Mouse (Mus musculus) E14TG2a.4 (cell line): ENCODE measurements around the gene Haao.

Source experiments
- H3K27me3 ChIP-seq: 2 replicates; pipeline ENCODE4 v1.6.1; 2014; ENCODE audit warnings: low read length, control low read depth; ENCODE audit not compliant: insufficient read depth
- H3K36me3 ChIP-seq: 2 replicates; pipeline ENCODE4 v1.6.1; 2014; ENCODE audit warnings: low read length, control low read depth; ENCODE audit not compliant: insufficient read depth
- H3K4me1 ChIP-seq: replicated peaks from 2 replicates; pipeline ENCODE4 v1.6.1; 2014; ENCODE audit warnings: low read depth, low read length, control low read depth
- H3K4me3 ChIP-seq: replicated peaks from 2 replicates; pipeline ENCODE4 v1.5.1; 2014; ENCODE audit warnings: mild to moderate bottlenecking, low read length
- H3K9me3 ChIP-seq: 2 replicates; pipeline ENCODE4 v1.6.1; 2014; ENCODE audit warnings: low read length, control low read depth
- CTCF ChIP-seq: conservative IDR thresholded peaks from 2 replicates; pipeline ENCODE4 v1.5.1; 2014; ENCODE audit warnings: low read length
- NANOG ChIP-seq: IDR thresholded peaks from 2 replicates; pipeline ENCODE4 v1.6.1; 2014; ENCODE audit warnings: borderline replicate concordance, low read length, mixed read lengths
- POU5F1 ChIP-seq: IDR thresholded peaks from 2 replicates; pipeline ENCODE4 v1.6.1; 2014; ENCODE audit warnings: low read length, borderline replicate concordance

The Haao gene

DNA sequence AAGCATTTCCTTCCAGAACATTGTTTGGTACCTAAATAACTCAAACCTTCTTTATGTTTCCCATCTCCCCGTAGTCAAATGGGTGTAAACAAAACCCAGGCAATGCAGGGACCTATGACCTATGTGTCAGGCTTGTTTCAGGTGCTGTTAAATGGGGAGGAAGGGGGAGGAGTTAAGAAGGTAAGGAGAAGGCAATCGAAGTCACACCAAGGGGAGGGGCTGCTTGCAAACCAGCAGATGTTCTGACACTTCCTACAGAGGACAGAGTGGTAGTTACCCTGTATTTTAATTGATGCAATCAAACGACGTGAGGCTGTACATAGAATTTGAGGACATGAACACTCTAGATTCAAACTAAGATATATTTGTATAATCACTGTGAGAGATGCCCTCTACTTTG is 719 bp upstream of the Haao start:
- Histone ChIP-seq H3K27me3 (no peaks in the 10 kb centered on the region), H3K4me1 (peaks cover 48% of the 10 kb centered on the region), H3K36me3 (no peaks in the 10 kb centered on the region), H3K4me3 (no peak overlapping the region), H3K9me3 (no peaks in the 10 kb centered on the region)
- no peak for TF ChIP-seq CTCF
- no peak for TF ChIP-seq POU5F1
- no peak for TF ChIP-seq NANOG

DNA sequence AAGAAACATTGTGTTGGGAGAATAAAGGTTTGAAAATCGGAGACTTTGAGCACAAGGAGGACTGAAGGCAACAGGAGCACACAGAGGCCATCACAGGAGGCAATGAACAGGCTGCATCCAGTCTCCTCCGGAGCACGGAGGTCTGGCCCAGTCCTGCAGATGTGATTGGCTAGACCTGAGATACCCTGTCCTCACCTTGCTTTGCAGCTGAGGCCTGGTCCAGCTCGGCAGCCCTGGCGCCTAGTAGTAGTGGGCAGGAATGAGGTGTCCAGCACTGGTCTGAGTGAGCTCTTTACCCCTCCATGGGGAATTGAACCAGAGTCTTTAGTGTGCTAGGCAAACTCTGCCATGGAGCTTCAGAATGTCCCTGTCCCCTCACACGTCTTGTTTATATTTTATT is 663 bp downstream of the Haao start:
- H3K9me3 ChIP-seq: no peaks in the 10 kb centered on the region
- H3K4me3 ChIP-seq: 0 out of 2 replicates have a peak overlapping the region, but pooled peaks have one; percentile 26
- H3K36me3 ChIP-seq: no peaks in the 10 kb centered on the region
- no peak for TF ChIP-seq NANOG
- no peak for TF ChIP-seq CTCF
- H3K27me3 ChIP-seq: no peaks in the 10 kb centered on the region
- peaks cover 45% of the 10 kb centered on the region for H3K4me1 ChIP-seq

DNA sequence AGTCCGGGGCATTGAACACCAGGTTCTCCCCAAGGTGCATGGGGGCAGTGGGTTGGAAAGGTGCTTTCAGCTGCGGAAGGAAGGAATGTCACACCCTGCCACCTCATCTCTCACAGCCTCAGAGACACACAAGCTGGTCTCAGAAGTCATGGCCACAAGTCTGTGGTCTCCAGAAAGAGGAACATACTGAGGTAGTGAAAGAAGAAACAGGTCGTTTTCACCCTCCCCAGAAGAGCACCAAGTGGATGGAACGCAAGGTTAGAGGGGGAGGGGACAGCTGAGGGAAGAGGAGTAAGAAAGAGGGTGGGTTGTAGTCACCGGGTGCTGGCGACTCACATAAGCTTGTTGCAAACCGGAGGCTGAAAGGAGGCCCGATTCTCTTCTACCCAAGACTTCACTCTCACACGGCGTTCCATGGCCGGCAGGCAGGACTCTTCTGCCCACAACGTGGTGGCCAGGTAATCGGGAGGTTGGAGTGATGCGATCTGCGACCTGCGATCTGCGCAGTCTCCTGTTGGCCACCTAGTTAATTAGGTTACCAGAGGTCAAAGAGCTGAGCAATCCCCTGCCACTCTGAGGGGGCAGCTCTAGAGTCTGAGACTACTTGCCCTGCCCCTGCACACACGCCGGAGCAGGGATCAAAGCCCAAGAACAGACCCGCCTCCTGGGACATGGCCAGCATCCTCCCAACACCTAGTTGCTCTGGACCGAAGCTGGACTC is 1.3 kb downstream of the Haao start:
- TF ChIP-seq POU5F1 (no peak), CTCF (no peak), NANOG (no peak)

DNA sequence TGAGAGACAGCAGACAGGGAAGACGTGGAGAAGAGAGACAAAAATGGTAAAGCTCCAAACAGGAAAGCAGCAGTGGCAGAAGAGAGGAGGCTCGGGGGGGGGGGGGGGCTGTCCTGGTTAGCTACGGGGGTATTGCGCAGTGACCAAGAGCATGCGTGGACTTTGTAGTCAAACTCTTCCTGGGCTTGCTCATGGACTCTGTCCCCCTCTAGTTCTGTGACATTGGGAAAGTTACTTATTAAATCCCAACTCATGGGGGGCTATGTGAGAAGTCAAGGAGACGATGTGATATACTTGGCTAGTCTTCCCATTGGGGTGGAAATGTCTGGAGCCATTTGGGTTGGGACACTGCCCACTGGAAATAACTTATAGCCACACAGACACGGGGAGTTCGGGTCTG is 2.2 kb downstream of the Haao start:
- H3K36me3 ChIP-seq: no peaks in the 10 kb centered on the region
- peaks cover 45% of the 10 kb centered on the region for H3K4me1 ChIP-seq
- H3K4me3 ChIP-seq: no peak overlapping the region
- no peak for TF ChIP-seq NANOG
- no peak for TF ChIP-seq POU5F1
- TF ChIP-seq CTCF: no peak
- no peaks in the 10 kb centered on the region for H3K27me3 ChIP-seq
- no peaks in the 10 kb centered on the region for H3K9me3 ChIP-seq

More for the DNA sequence above, 1.3 kb downstream of the Haao start:
- H3K4me1 ChIP-seq: peaks cover 45% of the 10 kb centered on the region
- no peaks in the 10 kb centered on the region for H3K9me3 ChIP-seq
- peak overlapping the region; percentile 26; the same call in 1 of the 2 replicates for H3K4me3 ChIP-seq
- H3K27me3 ChIP-seq: no peaks in the 10 kb centered on the region
- no peaks in the 10 kb centered on the region for H3K36me3 ChIP-seq

DNA sequence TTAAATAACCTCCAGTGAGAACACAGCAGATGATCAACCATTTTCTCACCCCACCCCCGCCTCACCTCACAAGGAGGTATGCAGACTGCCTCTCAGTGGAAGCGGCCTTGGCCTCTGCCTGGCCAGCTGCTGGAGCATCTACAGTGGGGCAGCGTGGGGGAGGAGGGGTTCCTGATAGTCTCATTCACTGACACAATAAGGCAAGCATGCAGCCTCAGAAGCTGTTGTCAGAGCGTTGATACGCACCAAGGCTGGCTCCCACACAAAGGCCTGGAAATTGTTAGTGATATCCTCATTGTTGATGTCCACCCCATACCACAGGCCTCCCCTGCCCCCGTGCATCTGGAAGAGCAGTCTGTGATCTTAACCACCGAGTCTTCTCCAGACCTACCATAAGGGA is 4.0 kb downstream of the Haao start:
- no peaks in the 10 kb centered on the region for H3K9me3 ChIP-seq
- TF ChIP-seq POU5F1: no peak
- no peak for TF ChIP-seq CTCF
- TF ChIP-seq NANOG: no peak

DNA sequence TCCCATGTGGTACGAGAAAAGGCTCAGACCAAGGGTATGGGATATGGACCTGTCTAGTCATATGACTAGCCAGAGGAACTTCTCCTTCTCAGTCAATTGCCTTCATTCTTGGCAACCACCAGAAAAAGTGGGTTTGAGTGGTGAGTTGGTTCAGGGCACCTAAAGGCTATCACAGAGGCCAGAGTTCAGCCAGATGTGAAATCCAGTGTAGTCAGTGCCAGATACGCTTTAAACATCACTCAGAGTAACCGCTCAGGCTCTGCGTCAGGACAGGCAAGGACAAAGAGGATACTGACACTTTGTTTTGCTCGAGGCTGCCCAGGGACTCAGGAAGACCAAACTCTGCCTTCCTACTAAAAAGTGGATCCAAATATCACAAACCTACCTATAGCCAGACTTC is 6.8 kb downstream of the Haao start:
- no peak overlapping the region for H3K4me3 ChIP-seq
- H3K36me3 ChIP-seq: no peaks in the 10 kb centered on the region
- TF ChIP-seq POU5F1 (no peak), NANOG (no peak), CTCF (no peak)
- H3K4me1 ChIP-seq: peaks cover 9% of the 10 kb centered on the region
- H3K27me3 ChIP-seq: peaks cover 19% of the 10 kb centered on the region
- H3K9me3 ChIP-seq: no peaks in the 10 kb centered on the region

More for the DNA sequence above, 4.0 kb downstream of the Haao start:
- Histone ChIP-seq H3K36me3 (no peaks in the 10 kb centered on the region), H3K27me3 (peaks cover 5% of the 10 kb centered on the region; the same call in 1 of the 2 replicates), H3K4me1 (peaks cover 36% of the 10 kb centered on the region), H3K4me3 (no peak overlapping the region)

DNA sequence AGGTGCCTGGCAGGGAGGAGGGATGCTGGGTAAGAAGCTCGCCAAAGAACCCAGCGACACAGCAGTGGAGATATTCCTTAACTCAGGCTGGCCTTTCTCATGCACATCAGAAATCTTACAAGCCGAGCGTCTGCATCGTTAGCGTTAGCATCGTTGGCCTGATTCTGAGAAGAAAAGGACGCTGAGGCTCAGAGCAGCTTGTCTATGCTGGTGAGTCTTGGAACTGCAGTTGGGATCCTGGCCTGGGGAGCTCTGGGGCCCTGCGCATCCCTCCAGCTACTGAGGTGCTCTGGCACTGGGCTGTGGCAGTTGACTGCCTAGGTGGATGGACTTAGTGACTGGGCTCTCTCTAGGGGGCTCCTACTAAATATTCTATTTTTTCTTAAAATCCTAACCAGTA is 8.6 kb downstream of the Haao start:
- Histone ChIP-seq H3K4me1 (peaks cover 5% of the 10 kb centered on the region), H3K4me3 (no peak overlapping the region), H3K9me3 (no peaks in the 10 kb centered on the region), H3K27me3 (peaks cover 19% of the 10 kb centered on the region), H3K36me3 (no peaks in the 10 kb centered on the region)
- TF ChIP-seq POU5F1: no peak
- TF ChIP-seq NANOG: no peak
- TF ChIP-seq CTCF: peak; percentile 40

DNA sequence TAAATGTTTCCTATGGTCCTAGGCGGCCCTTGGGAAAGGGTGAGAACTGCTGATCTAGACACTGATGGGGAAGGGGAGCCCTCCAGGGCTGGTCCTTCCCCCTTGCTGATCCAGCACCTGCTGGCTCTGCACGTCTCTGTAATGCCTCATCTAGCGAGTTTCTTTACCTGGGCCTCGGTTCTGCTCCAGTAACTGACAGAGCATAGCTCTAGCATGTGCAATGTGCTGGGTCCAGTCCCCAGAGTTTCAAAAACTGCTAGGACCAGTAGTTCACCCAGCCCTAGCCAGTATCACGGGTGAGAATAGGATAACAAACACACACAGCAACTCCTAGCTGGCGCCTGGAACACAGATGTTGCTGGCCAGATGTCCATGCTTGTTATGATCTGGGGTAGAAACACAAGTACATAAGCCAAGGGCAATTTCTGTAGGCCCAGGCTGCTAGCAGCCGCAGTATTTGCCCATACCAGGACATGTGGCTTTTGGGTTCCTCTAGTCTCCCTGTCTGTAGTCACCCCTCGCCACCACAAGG is 10.0 kb downstream of the Haao start:
- peaks cover 19% of the 10 kb centered on the region for H3K27me3 ChIP-seq
- peaks cover 10% of the 10 kb centered on the region for H3K4me1 ChIP-seq
- no peak for TF ChIP-seq CTCF
- no peak for TF ChIP-seq POU5F1
- no peak for TF ChIP-seq NANOG

More for the DNA sequence above, 10.0 kb downstream of the Haao start:
- Histone ChIP-seq H3K36me3 (no peaks in the 10 kb centered on the region), H3K4me3 (no peak overlapping the region), H3K9me3 (no peaks in the 10 kb centered on the region)
